Mouse (Mus musculus): ENCODE results near the gene Taf1a. TPM values are rescaled to one million over a fixed set of nuclear protein-coding genes. Genes with fewer than 3 reads are reported as not detected.
A peak's percentile ranks its signal among the peaks of the same experiment; 100 is the strongest.
"Not testable (repeated sequence)": the region's sequence is repeated elsewhere in the genome, so short reads cannot be mapped to it uniquely, and the experiment has no call there.

The Taf1a gene
- 15.1 TPM in 2 replicates for polyA plus RNA-seq (2014; fragmentation: Nextera tagmentation; extraction: Ambion mirVana)

GRCm38 (mm10) chr1:183388426-183389406 is at the start of gene Taf1a:
Gene Taf1a, plus strand, starts transcription at chr1:183388981.
- Histone ChIP-seq H3K4me2 (ENCODE audit: low read length) (peak within 1 kb of the TSS; percentile 78), H3K9ac (ENCODE audit: low read length) (peak within 1 kb of the TSS; percentile 67), H3K4me1 (ENCODE audit: control insufficient read depth in 2 of 2, insufficient read depth in 2 of 2, low read length in 2 of 2) (peaks cover 4 to 6% of the 10 kb centered on the region in 2 experiments), H3K27me3 (ENCODE audit: control insufficient read depth, insufficient read depth, low read length) (peaks cover 14% of the 10 kb centered on the region; the same call in 1 of the 2 replicates), H3K4me3 (ENCODE audit: control insufficient read depth in 1 of 2, insufficient read depth in 1 of 2, low read depth in 1 of 2, low read length in 2 of 2) (peak within 1 kb of the TSS; percentile 61 to 72), H3K9me3 (ENCODE audit: control insufficient read depth, low read length) (no peaks in the 10 kb centered on the region; the same call in 1 of the 2 replicates), H3K36me3 (ENCODE audit: control insufficient read depth, insufficient read depth, low read length) (peaks cover 20% of the 10 kb centered on the region), H3K27ac (replicated peaks in 1 of 2; ENCODE audit: control insufficient read depth in 1 of 2, insufficient read depth in 1 of 2, low read depth in 2 of 2, low read length in 2 of 2) (peak within 1 kb of the TSS; percentile 13 to 37; a peak in 2 of 4 replicates)
- WGBS = 6% methylated on average over 44 of the region's 44 CpGs
- ATAC-seq (ENCODE audit: insufficient number of reproducible peaks, insufficient read depth, low FRiP score, low read depth) = peak; percentile 96

- ATAC-seq (ENCODE audit: insufficient number of reproducible peaks, insufficient read depth, low FRiP score, low read depth); H3K27ac ChIP-seq (replicated peaks in 1 of 2; ENCODE audit: control insufficient read depth in 1 of 2, insufficient read depth in 1 of 2, low read depth in 2 of 2, low read length in 2 of 2); H3K4me1 ChIP-seq (ENCODE audit: control insufficient read depth in 2 of 2, insufficient read depth in 2 of 2, low read length in 2 of 2); H3K9ac ChIP-seq (ENCODE audit: low read length); H3K27me3 ChIP-seq (ENCODE audit: control insufficient read depth, insufficient read depth, low read length); H3K4me2 ChIP-seq (ENCODE audit: low read length); H3K4me3 ChIP-seq (ENCODE audit: control insufficient read depth in 1 of 2, insufficient read depth in 1 of 2, low read depth in 1 of 2, low read length in 2 of 2); H3K9me3 ChIP-seq (ENCODE audit: control insufficient read depth, low read length): not testable (repeated sequence)
- H3K36me3 ChIP-seq (ENCODE audit: control insufficient read depth, insufficient read depth, low read length) = peaks cover 53% of the 10 kb centered on the region
- 95% methylated on average over 1 of the region's 1 CpGs for WGBS
Observed at GRCm38 (mm10) chr1:183342902-183343301, 45.9 kb upstream of the Taf1a start.

- ATAC-seq (ENCODE audit: insufficient number of reproducible peaks, insufficient read depth, low FRiP score, low read depth) = peak; percentile 94
- no peaks in the 10 kb centered on the region for H3K27me3 ChIP-seq (ENCODE audit: control insufficient read depth, insufficient read depth, low read length)
Observed at GRCm38 (mm10) chr1:183344886-183345816, 43.6 kb upstream of the Taf1a start.

GRCm38 (mm10) chr1:183345817-183346195 is 43.0 kb upstream of the Taf1a start:
- Histone ChIP-seq H3K36me3 (ENCODE audit: control insufficient read depth, insufficient read depth, low read length) (peaks cover 50% of the 10 kb centered on the region), H3K9me3 (ENCODE audit: control insufficient read depth, low read length) (no peaks in the 10 kb centered on the region), H3K4me1 (ENCODE audit: control insufficient read depth in 2 of 2, insufficient read depth in 2 of 2, low read length in 2 of 2) (peaks cover 0 to 5% of the 10 kb centered on the region in 2 experiments; a peak in 2 of 4 replicates), H3K9ac (ENCODE audit: low read length) (peak overlapping the region; percentile 87), H3K4me3 (ENCODE audit: control insufficient read depth in 1 of 2, insufficient read depth in 1 of 2, low read depth in 1 of 2, low read length in 2 of 2) (peak overlapping the region; percentile 82 to 84), H3K27me3 (ENCODE audit: control insufficient read depth, insufficient read depth, low read length) (no peaks in the 10 kb centered on the region), H3K27ac (replicated peaks in 1 of 2; ENCODE audit: control insufficient read depth in 1 of 2, insufficient read depth in 1 of 2, low read depth in 2 of 2, low read length in 2 of 2) (peak overlapping the region; percentile 53 to 73), H3K4me2 (ENCODE audit: low read length) (peak overlapping the region; percentile 75)
- peak; percentile 18; the same call in 1 of the 2 replicates for ATAC-seq (ENCODE audit: insufficient number of reproducible peaks, insufficient read depth, low FRiP score, low read depth)
- WGBS = 6% methylated on average over 10 of the region's 10 CpGs

More at GRCm38 (mm10) chr1:183344886-183345816, 43.6 kb upstream of the Taf1a start:
- WGBS = 1% methylated on average over 68 of the region's 72 CpGs
- peak overlapping the region; percentile 82 to 84 for H3K4me3 ChIP-seq (ENCODE audit: control insufficient read depth in 1 of 2, insufficient read depth in 1 of 2, low read depth in 1 of 2, low read length in 2 of 2)
- H3K9me3 ChIP-seq (ENCODE audit: control insufficient read depth, low read length) = no peaks in the 10 kb centered on the region
- peaks cover 0 to 5% of the 10 kb centered on the region in 2 experiments; a peak in 2 of 4 replicates for H3K4me1 ChIP-seq (ENCODE audit: control insufficient read depth in 2 of 2, insufficient read depth in 2 of 2, low read length in 2 of 2)
- H3K27ac ChIP-seq (replicated peaks in 1 of 2; ENCODE audit: control insufficient read depth in 1 of 2, insufficient read depth in 1 of 2, low read depth in 2 of 2, low read length in 2 of 2) = peak overlapping the region; percentile 53 to 73
- H3K9ac ChIP-seq (ENCODE audit: low read length) = peak overlapping the region; percentile 87
- H3K4me2 ChIP-seq (ENCODE audit: low read length) = peak overlapping the region; percentile 75
- peaks cover 50% of the 10 kb centered on the region for H3K36me3 ChIP-seq (ENCODE audit: control insufficient read depth, insufficient read depth, low read length)

GRCm38 (mm10) chr1:183349840-183350239 is 38.9 kb upstream of the Taf1a start:
- 22% methylated on average over 6 of the region's 6 CpGs for WGBS
- Histone ChIP-seq H3K36me3 (ENCODE audit: control insufficient read depth, insufficient read depth, low read length) (peaks cover 67% of the 10 kb centered on the region), H3K4me2 (ENCODE audit: low read length) (no peak overlapping the region), H3K27me3 (ENCODE audit: control insufficient read depth, insufficient read depth, low read length) (no peaks in the 10 kb centered on the region), H3K4me1 (ENCODE audit: control insufficient read depth in 2 of 2, insufficient read depth in 2 of 2, low read length in 2 of 2) (peaks cover 0 to 5% of the 10 kb centered on the region in 2 experiments; a peak in 2 of 4 replicates), H3K9ac (ENCODE audit: low read length) (no peak overlapping the region), H3K4me3 (ENCODE audit: control insufficient read depth in 1 of 2, insufficient read depth in 1 of 2, low read depth in 1 of 2, low read length in 2 of 2) (no peak overlapping the region), H3K27ac (replicated peaks in 1 of 2; ENCODE audit: control insufficient read depth in 1 of 2, insufficient read depth in 1 of 2, low read depth in 2 of 2, low read length in 2 of 2) (no peak overlapping the region), H3K9me3 (ENCODE audit: control insufficient read depth, low read length) (no peaks in the 10 kb centered on the region)
- ATAC-seq (ENCODE audit: insufficient number of reproducible peaks, insufficient read depth, low FRiP score, low read depth) = no peak

GRCm38 (mm10) chr1:183358901-183359300 is 29.9 kb upstream of the Taf1a start:
- no peak overlapping the region for H3K4me2 ChIP-seq (ENCODE audit: low read length)
- peaks cover 91% of the 10 kb centered on the region for H3K36me3 ChIP-seq (ENCODE audit: control insufficient read depth, insufficient read depth, low read length)
- no peaks in the 10 kb centered on the region for H3K27me3 ChIP-seq (ENCODE audit: control insufficient read depth, insufficient read depth, low read length)
- no peak overlapping the region for H3K27ac ChIP-seq (replicated peaks in 1 of 2; ENCODE audit: control insufficient read depth in 1 of 2, insufficient read depth in 1 of 2, low read depth in 2 of 2, low read length in 2 of 2)
- no peak overlapping the region for H3K9ac ChIP-seq (ENCODE audit: low read length)
- H3K9me3 ChIP-seq (ENCODE audit: control insufficient read depth, low read length) = no peaks in the 10 kb centered on the region
- no peak overlapping the region for H3K4me3 ChIP-seq (ENCODE audit: control insufficient read depth in 1 of 2, insufficient read depth in 1 of 2, low read depth in 1 of 2, low read length in 2 of 2)
- WGBS = 85% methylated on average over 3 of the region's 3 CpGs
- no peaks in the 10 kb centered on the region for H3K4me1 ChIP-seq (ENCODE audit: control insufficient read depth in 2 of 2, insufficient read depth in 2 of 2, low read length in 2 of 2)
- no peak for ATAC-seq (ENCODE audit: insufficient number of reproducible peaks, insufficient read depth, low FRiP score, low read depth)

- H3K4me1 ChIP-seq (ENCODE audit: control insufficient read depth in 2 of 2, insufficient read depth in 2 of 2, low read length in 2 of 2) = no peaks in the 10 kb centered on the region
- H3K4me2 ChIP-seq (ENCODE audit: low read length) = no peak overlapping the region
- H3K4me3 ChIP-seq (ENCODE audit: control insufficient read depth in 1 of 2, insufficient read depth in 1 of 2, low read depth in 1 of 2, low read length in 2 of 2) = no peak overlapping the region
- WGBS = 80% methylated on average over 5 of the region's 5 CpGs
- H3K36me3 ChIP-seq (ENCODE audit: control insufficient read depth, insufficient read depth, low read length) = peaks cover 85% of the 10 kb centered on the region
- ATAC-seq (ENCODE audit: insufficient number of reproducible peaks, insufficient read depth, low FRiP score, low read depth) = no peak
- no peak overlapping the region for H3K9ac ChIP-seq (ENCODE audit: low read length)
- H3K27me3 ChIP-seq (ENCODE audit: control insufficient read depth, insufficient read depth, low read length) = no peaks in the 10 kb centered on the region
- H3K9me3 ChIP-seq (ENCODE audit: control insufficient read depth, low read length) = no peaks in the 10 kb centered on the region
- H3K27ac ChIP-seq (replicated peaks in 1 of 2; ENCODE audit: control insufficient read depth in 1 of 2, insufficient read depth in 1 of 2, low read depth in 2 of 2, low read length in 2 of 2) = no peak overlapping the region
Observed at GRCm38 (mm10) chr1:183362301-183362700, 26.5 kb upstream of the Taf1a start.

All from heart, embryonic 14.5 days (tissue).